Comparison of ENCODE assay signal across 11 mouse cellular contexts in genomic region chr3:96254683-96255355, GRCm38 (mm10). TPM values are rescaled to one million over a fixed set of nuclear protein-coding genes. Genes with fewer than 3 reads are reported as not detected.
DNase-seq lines count a peak whose midpoint lies in the region; ATAC-seq and TF ChIP-seq lines count a peak whose summit lies in the region.
"Had no signal": no experiment of that assay in that cellular context is flagged by ENCODE, and none has a peak within 500 bp of the region (broad histone marks: within the 10 kb centered on the region; RNA-seq: fewer than 3 reads in every experiment).

No protein-coding gene starts in this region.

- H3K9me3 ChIP-seq in forebrain, postnatal 0 days (ENCODE audit: low read length) = no peaks in the 10 kb centered on the region
- H3K9me3 ChIP-seq in forebrain, embryonic 13.5 days (replicated peaks) = no peaks in the 10 kb centered on the region
- H3K9me3 ChIP-seq in hindbrain, postnatal 0 days (ENCODE audit: low read length) = no peaks in the 10 kb centered on the region
- no peaks in the 10 kb centered on the region for H3K9me3 ChIP-seq in stomach, embryonic 16.5 days (replicated peaks; ENCODE audit: control insufficient read depth, low read length)

- intact Hi-C loops in gastrocnemius, postnatal 36 days (cut with DNase I) = no loop called here

- no peak overlapping the region for H3K4me2 ChIP-seq in forebrain, postnatal 0 days (ENCODE audit: low read depth)
- H3K4me2 ChIP-seq in forebrain, embryonic 13.5 days = no peak overlapping the region
- H3K4me2 ChIP-seq in hindbrain, postnatal 0 days (ENCODE audit: low read depth, low read length) = no peak overlapping the region
- no peak overlapping the region for H3K4me2 ChIP-seq in stomach, embryonic 16.5 days (ENCODE audit: low read depth, low read length)

- no peaks in the 10 kb centered on the region for H3K36me3 ChIP-seq in forebrain, postnatal 0 days (ENCODE audit: insufficient read depth)
- no peaks in the 10 kb centered on the region for H3K36me3 ChIP-seq in forebrain, embryonic 13.5 days (ENCODE audit: poor library complexity, severe bottlenecking)
- no peaks in the 10 kb centered on the region for H3K36me3 ChIP-seq in hindbrain, postnatal 0 days (ENCODE audit: insufficient read depth, low read length)
- no peaks in the 10 kb centered on the region for H3K36me3 ChIP-seq in stomach, embryonic 16.5 days (ENCODE audit: control insufficient read depth, insufficient read depth, low read length)

- ATAC-seq in forebrain, postnatal 0 days = peak; percentile 68
- ATAC-seq in forebrain, embryonic 13.5 days = no peak
- ATAC-seq in hindbrain, postnatal 0 days = peak; percentile 70
- ATAC-seq in stomach, embryonic 16.5 days (ENCODE audit: insufficient read depth, low FRiP score) = 0 out of 2 replicates have a peak, but pooled peaks have one; percentile 41

- TF ChIP-seq CTCF in forebrain, postnatal 0 days (IDR thresholded peaks at IDR 0.05; ENCODE audit: low read depth) = no peak
- TF ChIP-seq CTCF in hindbrain, postnatal 0 days (IDR thresholded peaks at IDR 0.05; ENCODE audit: low read depth) = no peak

- WGBS in forebrain, postnatal 0 days = 55% methylated on average over 10 of the region's 10 CpGs
- WGBS in forebrain, embryonic 13.5 days = 69% methylated on average over 10 of the region's 10 CpGs
- 43% methylated on average over 10 of the region's 10 CpGs for WGBS in hindbrain, postnatal 0 days
- WGBS in stomach, embryonic 16.5 days = 34% methylated on average over 10 of the region's 10 CpGs

- peak; percentile 48 for DNase-seq in forebrain, postnatal 0 days
- peak; percentile 70 for DNase-seq in urinary bladder, postnatal 14 days (ENCODE audit: low spot score)
- DNase-seq in urinary bladder, adult 2 months (ENCODE audit: low spot score) = no peak
- peak; percentile 64 for DNase-seq in hindbrain, postnatal 0 days (ENCODE audit: low spot score)
- DNase-seq in gastrocnemius, postnatal 36 days = no peak
- no peak for DNase-seq in layer of hippocampus, adult 11-12 months (ENCODE audit: low spot score)
- DNase-seq: gastrocnemius, postnatal 14 days had no signal

- no peak overlapping the region for H3K9ac ChIP-seq in forebrain, postnatal 0 days
- H3K9ac ChIP-seq in forebrain, embryonic 13.5 days = no peak overlapping the region
- H3K9ac ChIP-seq in hindbrain, postnatal 0 days (replicated peaks; ENCODE audit: low read length) = no peak overlapping the region
- H3K9ac ChIP-seq in stomach, embryonic 16.5 days (ENCODE audit: low read length) = no peak overlapping the region

- no peaks in the 10 kb centered on the region for H3K27me3 ChIP-seq in forebrain, postnatal 0 days (ENCODE audit: insufficient read depth, low read length)
- H3K27me3 ChIP-seq in forebrain, embryonic 13.5 days = no peaks in the 10 kb centered on the region
- H3K27me3 ChIP-seq in hindbrain, postnatal 0 days (ENCODE audit: insufficient read depth, low read length) = no peaks in the 10 kb centered on the region
- H3K27me3 ChIP-seq in stomach, embryonic 16.5 days (ENCODE audit: control insufficient read depth, insufficient read depth, low read length) = no peaks in the 10 kb centered on the region

- H3K4me1 ChIP-seq in forebrain, postnatal 0 days (ENCODE audit: insufficient read depth) = no peaks in the 10 kb centered on the region
- H3K4me1 ChIP-seq in forebrain, embryonic 13.5 days = no peaks in the 10 kb centered on the region
- H3K4me1 ChIP-seq in hindbrain, postnatal 0 days (ENCODE audit: insufficient read depth, low read length) = no peaks in the 10 kb centered on the region
- H3K4me1 ChIP-seq in stomach, embryonic 16.5 days (ENCODE audit: control insufficient read depth, insufficient read depth, low read length) = peaks cover 4% of the 10 kb centered on the region; the same call in 1 of the 2 replicates

- no peak overlapping the region for H3K27ac ChIP-seq in forebrain, postnatal 0 days (ENCODE audit: low read depth, low read length)
- H3K27ac ChIP-seq in forebrain, embryonic 13.5 days = no peak overlapping the region
- H3K27ac ChIP-seq in hindbrain, postnatal 0 days = no peak overlapping the region
- no peak overlapping the region for H3K27ac ChIP-seq in stomach, embryonic 16.5 days (ENCODE audit: low read length)

- no peak overlapping the region for H3K4me3 ChIP-seq in forebrain, postnatal 0 days (ENCODE audit: low read depth, low read length)
- H3K4me3 ChIP-seq in forebrain, embryonic 13.5 days = no peak overlapping the region
- H3K4me3 ChIP-seq in hindbrain, postnatal 0 days (ENCODE audit: low read length) = no peak overlapping the region
- H3K4me3 ChIP-seq in stomach, embryonic 16.5 days (replicated peaks; ENCODE audit: low read length) = no peak overlapping the region

RNA-seq across cellular contexts. Expression of gene Hist2h4, which starts 8.3 kb away (rescaled TPM):
- total RNA-seq in forebrain, postnatal 0 days (2014; rRNA removed) = 52.8 and 60.5 TPM in 2 replicates
- 3.5 and 5.1 TPM in 2 replicates for polyA plus RNA-seq in forebrain, postnatal 0 days (2015; fragmentation: Nextera tagmentation; extraction: Ambion mirVana)
- polyA plus RNA-seq in forebrain, embryonic 13.5 days (2015; fragmentation: Nextera tagmentation; extraction: Ambion mirVana) = 22.4 and 24.3 TPM in 2 replicates
- 1.4 and 1.6 TPM in 2 replicates for polyA plus RNA-seq in urinary bladder, adult 2 months (2012; rRNA removed)
- 127 and 159 TPM in 2 replicates for total RNA-seq in hindbrain, postnatal 0 days (2014; rRNA removed)
- 10.2 and 10.6 TPM in 2 replicates for polyA plus RNA-seq in hindbrain, postnatal 0 days (2015; fragmentation: Nextera tagmentation; extraction: Ambion mirVana)
- polyA plus RNA-seq in stomach, embryonic 16.5 days (2015; fragmentation: Nextera tagmentation; extraction: Ambion mirVana) = 7.8 and 8.6 TPM in 2 replicates
- 1 to 10 TPM; 5.9 to 6.8 TPM for total RNA-seq in gastrocnemius, postnatal 36 days (2021)

RNA-seq across cellular contexts. Expression of gene Hist2h3c1, which starts 8.3 kb away (rescaled TPM):
- not detected in 2 replicates for total RNA-seq in forebrain, postnatal 0 days (2014; rRNA removed)
- polyA plus RNA-seq in forebrain, postnatal 0 days (2015; fragmentation: Nextera tagmentation; extraction: Ambion mirVana) = not detected in 2 replicates
- polyA plus RNA-seq in forebrain, embryonic 13.5 days (2015; fragmentation: Nextera tagmentation; extraction: Ambion mirVana) = 0.34 and 0.93 TPM in 2 replicates
- polyA plus RNA-seq in urinary bladder, adult 2 months (2012; rRNA removed) = not detected in 2 replicates
- not detected in 2 replicates for total RNA-seq in hindbrain, postnatal 0 days (2014; rRNA removed)
- 0.16 TPM in 1 of 2 replicates, not detected in the other for polyA plus RNA-seq in hindbrain, postnatal 0 days (2015; fragmentation: Nextera tagmentation; extraction: Ambion mirVana)
- 1.3 and 2.1 TPM in 2 replicates for polyA plus RNA-seq in stomach, embryonic 16.5 days (2015; fragmentation: Nextera tagmentation; extraction: Ambion mirVana)
- not detected for total RNA-seq in gastrocnemius, postnatal 36 days (2021)
- total RNA-seq: gastrocnemius, postnatal 14 days; layer of hippocampus, postnatal 10 days; monocyte, adult 5-6 weeks had no signal

RNA-seq across cellular contexts. Expression of gene Hist2h2aa1, which starts 9.5 kb away (rescaled TPM):
- total RNA-seq in forebrain, postnatal 0 days (2014; rRNA removed) = 906 and 1,412 TPM in 2 replicates
- polyA plus RNA-seq in forebrain, postnatal 0 days (2015; fragmentation: Nextera tagmentation; extraction: Ambion mirVana) = 14.2 and 23.3 TPM in 2 replicates
- polyA plus RNA-seq in forebrain, embryonic 13.5 days (2015; fragmentation: Nextera tagmentation; extraction: Ambion mirVana) = 46.4 and 48.0 TPM in 2 replicates
- 140 and 149 TPM in 2 replicates for polyA plus RNA-seq in urinary bladder, adult 2 months (2012; rRNA removed)
- total RNA-seq in hindbrain, postnatal 0 days (2014; rRNA removed) = 1,894 and 2,680 TPM in 2 replicates
- polyA plus RNA-seq in hindbrain, postnatal 0 days (2015; fragmentation: Nextera tagmentation; extraction: Ambion mirVana) = 24.4 and 25.0 TPM in 2 replicates
- 19.4 and 20.8 TPM in 2 replicates for polyA plus RNA-seq in stomach, embryonic 16.5 days (2015; fragmentation: Nextera tagmentation; extraction: Ambion mirVana)
- 1 to 10 TPM; 2.9 to 7.9 TPM for total RNA-seq in gastrocnemius, postnatal 36 days (2021)

RNA-seq across cellular contexts. Expression of gene Hist2h3b, which starts 13.6 kb away (rescaled TPM):
- total RNA-seq in forebrain, postnatal 0 days (2014; rRNA removed) = 400 and 545 TPM in 2 replicates
- 9.4 and 9.7 TPM in 2 replicates for polyA plus RNA-seq in forebrain, postnatal 0 days (2015; fragmentation: Nextera tagmentation; extraction: Ambion mirVana)
- 105 and 122 TPM in 2 replicates for polyA plus RNA-seq in forebrain, embryonic 13.5 days (2015; fragmentation: Nextera tagmentation; extraction: Ambion mirVana)
- 1.9 and 3.2 TPM in 2 replicates for polyA plus RNA-seq in urinary bladder, adult 2 months (2012; rRNA removed)
- 1,585 and 2,263 TPM in 2 replicates for total RNA-seq in hindbrain, postnatal 0 days (2014; rRNA removed)
- 15.7 and 22.9 TPM in 2 replicates for polyA plus RNA-seq in hindbrain, postnatal 0 days (2015; fragmentation: Nextera tagmentation; extraction: Ambion mirVana)
- 29.8 and 39.2 TPM in 2 replicates for polyA plus RNA-seq in stomach, embryonic 16.5 days (2015; fragmentation: Nextera tagmentation; extraction: Ambion mirVana)
- 10 to 100 TPM; 26.9 to 33.5 TPM for total RNA-seq in gastrocnemius, postnatal 36 days (2021)

RNA-seq across cellular contexts. Expression of gene Hist2h2bb, which starts 14.7 kb away (rescaled TPM):
- total RNA-seq in forebrain, postnatal 0 days (2014; rRNA removed) = 181 and 278 TPM in 2 replicates
- 0.62 and 1.4 TPM in 2 replicates for polyA plus RNA-seq in forebrain, postnatal 0 days (2015; fragmentation: Nextera tagmentation; extraction: Ambion mirVana)
- 16.0 and 19.8 TPM in 2 replicates for polyA plus RNA-seq in forebrain, embryonic 13.5 days (2015; fragmentation: Nextera tagmentation; extraction: Ambion mirVana)
- polyA plus RNA-seq in urinary bladder, adult 2 months (2012; rRNA removed) = 0.69 TPM in 1 of 2 replicates, not detected in the other
- 234 and 397 TPM in 2 replicates for total RNA-seq in hindbrain, postnatal 0 days (2014; rRNA removed)
- polyA plus RNA-seq in hindbrain, postnatal 0 days (2015; fragmentation: Nextera tagmentation; extraction: Ambion mirVana) = 1.4 and 2.4 TPM in 2 replicates
- polyA plus RNA-seq in stomach, embryonic 16.5 days (2015; fragmentation: Nextera tagmentation; extraction: Ambion mirVana) = 7.3 and 12.4 TPM in 2 replicates
- total RNA-seq in gastrocnemius, postnatal 36 days (2021) = 10 to 100 TPM; 28.9 to 35.3 TPM

Comparison
In these comparisons a context has a peak if more than half of its experiments do, and no peak if none do; other contexts are left out.
1. DNase-seq: peak in forebrain, postnatal 0 days (single experiment), urinary bladder, postnatal 14 days (single experiment) and hindbrain, postnatal 0 days (single experiment); none in urinary bladder, adult 2 months (single experiment), gastrocnemius, postnatal 36 days (0 of 2) and layer of hippocampus, adult 11-12 months (single experiment).